Mouse (Mus musculus): Measurements from ENCODE around the gene Steap4. TPM values are rescaled to one million over a fixed set of nuclear protein-coding genes. Genes with fewer than 3 reads are reported as not detected.
"Not testable (repeated sequence)": the region's sequence is repeated elsewhere in the genome, so short reads cannot be mapped to it uniquely, and the experiment has no call there.

The Steap4 gene
- under 1 TPM in 1 of 2 experiments, not detected in 1; 0.07 TPM for total RNA-seq (2021)

- DNase-seq (ENCODE audit: extremely low spot score in 1 of 2, low spot score in 1 of 2) = no peak
Measured at GRCm38 (mm10) chr5:7960176-7960575, at the start of gene Steap4. Gene Steap4, plus strand, starts transcription at chr5:7960457.

- no peak for DNase-seq (ENCODE audit: extremely low spot score in 1 of 2, low spot score in 1 of 2)
Measured at GRCm38 (mm10) chr5:7911975-7912374, 48.3 kb upstream of the Steap4 start.

GRCm38 (mm10) chr5:7917501-7918295 is 42.6 kb upstream of the Steap4 start:
- no peak for DNase-seq (ENCODE audit: extremely low spot score in 1 of 2, low spot score in 1 of 2)

- DNase-seq (ENCODE audit: extremely low spot score in 1 of 2, low spot score in 1 of 2) = no peak
Measured at GRCm38 (mm10) chr5:7918296-7918579, 42.0 kb upstream of the Steap4 start.

GRCm38 (mm10) chr5:7919681-7920080 is 40.6 kb upstream of the Steap4 start:
- DNase-seq (ENCODE audit: extremely low spot score in 1 of 2, low spot score in 1 of 2) = no peak

- no peak for DNase-seq (ENCODE audit: extremely low spot score in 1 of 2, low spot score in 1 of 2)
Measured at GRCm38 (mm10) chr5:7922751-7923150, 37.5 kb upstream of the Steap4 start.

GRCm38 (mm10) chr5:7923666-7924065 is 36.6 kb upstream of the Steap4 start:
- DNase-seq (ENCODE audit: extremely low spot score in 1 of 2, low spot score in 1 of 2) = no peak

- no peak for DNase-seq (ENCODE audit: extremely low spot score in 1 of 2, low spot score in 1 of 2)
Measured at GRCm38 (mm10) chr5:7932234-7933221, 27.7 kb upstream of the Steap4 start.

- DNase-seq (ENCODE audit: extremely low spot score in 1 of 2, low spot score in 1 of 2) = not testable (repeated sequence)
Measured at GRCm38 (mm10) chr5:7933495-7933894, 26.8 kb upstream of the Steap4 start.

GRCm38 (mm10) chr5:7933933-7934675 is 26.2 kb upstream of the Steap4 start:
- no peak for DNase-seq (ENCODE audit: extremely low spot score in 1 of 2, low spot score in 1 of 2)

- no peak for DNase-seq (ENCODE audit: extremely low spot score in 1 of 2, low spot score in 1 of 2)
Measured at GRCm38 (mm10) chr5:7954838-7955237, 5.4 kb upstream of the Steap4 start.

GRCm38 (mm10) chr5:7955371-7955966 is 4.8 kb upstream of the Steap4 start:
- DNase-seq (ENCODE audit: extremely low spot score in 1 of 2, low spot score in 1 of 2) = no peak

- no peak for DNase-seq (ENCODE audit: extremely low spot score in 1 of 2, low spot score in 1 of 2)
Measured at GRCm38 (mm10) chr5:7958061-7958460, 2.2 kb upstream of the Steap4 start.

GRCm38 (mm10) chr5:7959286-7959685 is 971 bp upstream of the Steap4 start:
- DNase-seq (ENCODE audit: extremely low spot score in 1 of 2, low spot score in 1 of 2) = no peak

GRCm38 (mm10) chr5:7961113-7961512 is 856 bp downstream of the Steap4 start:
- DNase-seq (ENCODE audit: extremely low spot score in 1 of 2, low spot score in 1 of 2) = no peak

- DNase-seq (ENCODE audit: extremely low spot score in 1 of 2, low spot score in 1 of 2) = peak; percentile 32 to 76
Measured at GRCm38 (mm10) chr5:7965281-7965680, 5.0 kb downstream of the Steap4 start.

GRCm38 (mm10) chr5:7968152-7968551 is 7.9 kb downstream of the Steap4 start:
- no peak for DNase-seq (ENCODE audit: extremely low spot score in 1 of 2, low spot score in 1 of 2)

GRCm38 (mm10) chr5:7972266-7972665 is 12.0 kb downstream of the Steap4 start:
- DNase-seq (ENCODE audit: extremely low spot score in 1 of 2, low spot score in 1 of 2) = no peak

- no peak for DNase-seq (ENCODE audit: extremely low spot score in 1 of 2, low spot score in 1 of 2)
Measured at GRCm38 (mm10) chr5:7974522-7975197, 14.4 kb downstream of the Steap4 start.

- DNase-seq (ENCODE audit: extremely low spot score in 1 of 2, low spot score in 1 of 2) = no peak
Measured at GRCm38 (mm10) chr5:7980586-7980985, 20.3 kb downstream of the Steap4 start.

Measured in layer of hippocampus, postnatal 25 days (tissue).